Mouse (Mus musculus) stomach, embryonic 15.5 days (tissue): ENCODE data around the gene Barx1. TPM values are rescaled to one million over a fixed set of nuclear protein-coding genes. Genes with fewer than 3 reads are reported as not detected.

Experiments
- ATAC-seq: fragments of 200-750 bp; cut with Nextera tagmentation; 2 replicates; pipeline ENCODE4 v1.8.0; 2017; ENCODE audit warnings: low read depth, moderate number of reproducible peaks, moderate TSS enrichment; ENCODE audit not compliant: insufficient read depth, low FRiP score
- H3K27ac ChIP-seq: fragments of 300-500 bp; sonication (generic); 2 replicates; pipeline ENCODE4 v1.5.1; 2015; ENCODE audit warnings: mild to moderate bottlenecking, inconsistent platforms
- H3K27me3 ChIP-seq: fragments of 300-500 bp; sonication (generic); replicated peaks from 2 replicates; pipeline ENCODE4 v1.6.1; 2015; ENCODE audit warnings: inconsistent platforms
- H3K36me3 ChIP-seq: fragments of 300-500 bp; sonication (generic); 2 replicates; pipeline ENCODE4 v1.6.1; 2015; ENCODE audit warnings: inconsistent platforms
- H3K4me1 ChIP-seq: fragments of 300-500 bp; sonication (generic); 2 replicates; pipeline ENCODE4 v1.6.1; 2015; ENCODE audit warnings: inconsistent platforms
- H3K4me2 ChIP-seq: fragments of 300-500 bp; sonication (generic); 2 replicates; pipeline ENCODE4 v1.6.1; 2015; ENCODE audit warnings: mild to moderate bottlenecking, inconsistent platforms
- H3K4me3 ChIP-seq: fragments of 300-500 bp; sonication (generic); replicated peaks from 2 replicates; pipeline ENCODE4 v1.5.1; 2015; ENCODE audit warnings: inconsistent platforms
- H3K9ac ChIP-seq: fragments of 300-500 bp; sonication (generic); 2 replicates; pipeline ENCODE4 v1.6.1; 2015; ENCODE audit warnings: inconsistent platforms
- H3K9me3 ChIP-seq: fragments of 300-500 bp; sonication (generic); 2 replicates; pipeline ENCODE4 v1.6.1; 2016; ENCODE audit warnings: inconsistent platforms
- WGBS: fragments of 180-500 bp; shearing (Covaris S2); methylation state at CpG from one replicate; pipeline ENCODE4 v1.1.7; 2015; 5-methylcytosine and 5-hydroxymethylcytosine counted together
- polyA plus RNA-seq: library from polyadenylated mRNA; unstranded; fragments of >200 nt; fragmentation: Nextera tagmentation; extraction: Ambion mirVana; gene quantifications from 2 replicates; pipeline ENCODE4 v1.2.1, GENCODE M21; 2015

Gene Barx1
- 173 and 204 TPM in 2 replicates for polyA plus RNA-seq

- Histone ChIP-seq H3K4me3 (peak within 1 kb of the TSS; percentile 61), H3K36me3 (no peaks in the 10 kb centered on the region), H3K9me3 (no peaks in the 10 kb centered on the region), H3K4me1 (peaks cover 28% of the 10 kb centered on the region), H3K4me2 (peak within 1 kb of the TSS; percentile 62), H3K27ac (peak within 1 kb of the TSS; percentile 91), H3K27me3 (peaks cover 63% of the 10 kb centered on the region), H3K9ac (peak within 1 kb of the TSS; percentile 71)
- under 1% methylated on average over 62 of the region's 73 CpGs for WGBS
- peak; percentile 80 for ATAC-seq
These were observed at the start of gene Barx1 for GRCm38 (mm10) chr13:48662431-48663143. Barx1 (plus strand) TSS chr13:48662998.

GRCm38 (mm10) chr13:48614525-48614924 is 48.3 kb upstream of the Barx1 start:
- Histone ChIP-seq H3K4me2 (no peak overlapping the region), H3K4me3 (no peak overlapping the region), H3K27ac (no peak overlapping the region), H3K9me3 (peaks cover 3% of the 10 kb centered on the region; the same call in 1 of the 2 replicates), H3K4me1 (no peaks in the 10 kb centered on the region), H3K27me3 (no peaks in the 10 kb centered on the region), H3K36me3 (no peaks in the 10 kb centered on the region), H3K9ac (no peak overlapping the region)
- no peak for ATAC-seq
- 88% methylated on average over 2 of the region's 2 CpGs for WGBS

DNA sequence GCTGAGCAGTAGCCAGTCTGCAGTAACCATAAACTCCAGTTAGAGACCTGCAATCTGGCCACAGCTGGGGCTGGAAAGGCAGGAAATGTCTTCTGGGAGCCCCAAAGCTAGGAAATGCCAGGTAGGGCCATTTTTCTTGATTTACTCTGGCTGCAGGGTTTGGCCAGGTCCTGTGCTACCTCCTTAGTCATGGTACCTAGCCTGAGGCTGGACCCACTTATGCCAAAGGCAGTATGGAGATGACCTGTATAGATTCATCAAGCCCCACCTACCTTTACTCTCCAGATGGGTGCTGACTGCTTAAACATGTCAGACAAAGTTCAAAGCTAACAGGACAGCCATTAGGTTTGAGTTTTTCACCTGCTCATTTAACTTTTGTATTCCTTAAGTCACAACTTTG is 45.0 kb upstream of the Barx1 start:
- Histone ChIP-seq H3K4me3 (no peak overlapping the region), H3K9me3 (peaks cover 3% of the 10 kb centered on the region; the same call in 1 of the 2 replicates), H3K4me2 (no peak overlapping the region), H3K36me3 (no peaks in the 10 kb centered on the region), H3K9ac (no peak overlapping the region), H3K4me1 (no peaks in the 10 kb centered on the region), H3K27ac (no peak overlapping the region), H3K27me3 (no peaks in the 10 kb centered on the region)
- ATAC-seq = no peak

GRCm38 (mm10) chr13:48618890-48619289 is 43.9 kb upstream of the Barx1 start:
- H3K4me1 ChIP-seq = no peaks in the 10 kb centered on the region
- no peak overlapping the region for H3K27ac ChIP-seq
- H3K9ac ChIP-seq = no peak overlapping the region
- no peak overlapping the region for H3K4me2 ChIP-seq
- peaks cover 3% of the 10 kb centered on the region; the same call in 1 of the 2 replicates for H3K9me3 ChIP-seq
- H3K36me3 ChIP-seq = no peaks in the 10 kb centered on the region
- H3K4me3 ChIP-seq = no peak overlapping the region
- WGBS = 83% methylated on average over 4 of the region's 4 CpGs
- no peak for ATAC-seq
- no peaks in the 10 kb centered on the region for H3K27me3 ChIP-seq

DNA sequence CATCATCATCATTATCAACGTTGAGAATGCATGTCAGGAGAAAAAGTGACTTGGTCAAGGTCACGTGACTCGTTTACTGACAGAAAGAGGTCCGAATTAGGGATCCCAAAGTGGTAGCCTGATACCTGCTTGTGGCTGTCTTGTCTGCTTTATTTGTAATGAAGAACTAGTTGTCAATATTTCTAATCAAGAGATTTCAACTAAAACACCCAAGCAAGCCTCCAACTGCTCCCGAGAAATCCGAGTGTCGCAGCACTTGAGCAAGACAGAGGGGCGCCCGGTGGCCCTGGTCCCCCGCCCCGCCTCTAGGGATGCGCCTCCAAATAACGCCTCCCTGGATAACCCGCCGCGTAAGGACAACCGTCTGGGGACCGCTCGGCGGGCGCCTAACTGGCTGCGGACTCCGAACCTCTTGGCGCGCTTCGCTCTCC is 37.8 kb upstream of the Barx1 start:
- 2% methylated on average over 26 of the region's 26 CpGs for WGBS
- peak; percentile 57 for ATAC-seq

DNA sequence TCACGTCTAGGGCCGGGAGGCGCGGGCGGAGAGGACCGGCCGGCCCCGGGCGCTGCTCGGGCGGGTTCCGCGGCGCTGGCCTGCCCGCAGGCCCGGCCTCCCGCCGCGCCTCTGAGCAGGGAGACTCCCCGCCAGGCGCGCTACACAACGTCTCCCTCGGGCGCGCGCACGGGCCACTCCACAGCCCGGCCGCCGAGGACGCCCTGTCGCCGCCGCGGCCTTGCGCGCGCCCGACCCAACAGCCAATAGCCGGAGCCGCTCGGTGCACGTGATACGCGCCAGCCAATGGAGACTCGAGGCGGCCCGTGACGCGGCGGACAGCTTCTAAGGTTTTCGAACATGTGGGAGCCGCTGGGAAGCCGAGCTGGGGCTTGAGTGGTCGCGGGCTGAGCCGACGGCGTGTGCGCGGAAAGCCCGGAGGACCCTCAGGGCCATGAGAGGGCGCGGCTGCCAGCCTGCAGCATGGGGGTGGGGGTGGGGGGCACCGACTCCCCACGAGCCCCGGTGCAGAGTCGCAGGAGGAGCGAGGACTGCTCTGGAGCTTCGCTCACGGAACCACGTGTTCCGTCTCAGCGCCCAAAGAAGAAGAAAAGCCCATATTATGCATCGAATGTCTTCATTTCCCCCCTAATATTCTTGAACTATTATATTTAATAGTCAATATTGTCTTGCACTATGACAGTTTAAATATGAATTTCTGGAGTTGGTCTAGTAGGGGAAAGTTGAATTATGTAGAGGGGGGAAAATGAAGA is 37.2 kb upstream of the Barx1 start, which contains the start of gene Ptpdc1:
Ptpdc1 (minus strand) TSS at position 232 of the 752 bp plus-strand sequence.
- peak; percentile 98 for ATAC-seq
- WGBS = 1% methylated on average over 76 of the region's 76 CpGs
- no peaks in the 10 kb centered on the region for H3K9me3 ChIP-seq

More for the DNA sequence above, 37.8 kb upstream of the Barx1 start:
- Histone ChIP-seq H3K4me1 (no peaks in the 10 kb centered on the region), H3K9ac (peak overlapping the region; percentile 80), H3K27me3 (no peaks in the 10 kb centered on the region; the same call in 1 of the 2 replicates), H3K27ac (peak overlapping the region; percentile 79), H3K4me3 (peak overlapping the region; percentile 70), H3K9me3 (no peaks in the 10 kb centered on the region), H3K36me3 (no peaks in the 10 kb centered on the region), H3K4me2 (peak overlapping the region; percentile 93)

DNA sequence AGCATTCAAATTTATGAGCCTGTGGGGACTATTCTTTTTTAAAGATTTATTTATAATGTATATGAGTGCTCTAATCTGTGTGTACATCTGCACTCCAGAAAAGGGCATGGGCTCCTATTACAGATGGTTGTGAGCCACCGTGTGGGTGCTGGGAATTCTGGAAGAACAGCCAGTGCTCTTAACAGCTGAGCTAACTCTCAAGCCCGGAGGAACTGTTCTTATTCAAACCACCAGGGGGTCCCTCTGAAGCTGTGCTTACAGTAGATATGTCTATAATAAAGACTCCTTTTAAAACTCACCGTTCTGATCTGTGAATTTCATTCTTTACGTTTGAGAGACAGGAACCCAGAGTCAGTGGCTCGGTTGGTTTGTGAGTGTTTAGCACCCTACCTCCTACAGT is 31.1 kb upstream of the Barx1 start:
- Histone ChIP-seq H3K9ac (no peak overlapping the region), H3K4me3 (no peak overlapping the region), H3K4me2 (no peak overlapping the region), H3K4me1 (no peaks in the 10 kb centered on the region), H3K27me3 (no peaks in the 10 kb centered on the region; the same call in 1 of the 2 replicates), H3K9me3 (no peaks in the 10 kb centered on the region), H3K36me3 (no peaks in the 10 kb centered on the region), H3K27ac (no peak overlapping the region)
- WGBS = 70% methylated on average over 5 of the region's 5 CpGs
- no peak for ATAC-seq

More for the DNA sequence above, 37.2 kb upstream of the Barx1 start, which contains the start of gene Ptpdc1:
- Histone ChIP-seq H3K27me3 (no peaks in the 10 kb centered on the region; the same call in 1 of the 2 replicates), H3K4me1 (no peaks in the 10 kb centered on the region), H3K9ac (peak within 1 kb of the TSS; percentile 80), H3K4me3 (peak within 1 kb of the TSS; percentile 70), H3K27ac (peak within 1 kb of the TSS; percentile 79), H3K4me2 (peak within 1 kb of the TSS; percentile 93), H3K36me3 (no peaks in the 10 kb centered on the region)

- Histone ChIP-seq H3K36me3 (no peaks in the 10 kb centered on the region), H3K27me3 (no peaks in the 10 kb centered on the region), H3K4me2 (no peak overlapping the region), H3K27ac (no peak overlapping the region), H3K9me3 (no peaks in the 10 kb centered on the region), H3K4me1 (no peaks in the 10 kb centered on the region), H3K9ac (no peak overlapping the region), H3K4me3 (no peak overlapping the region)
- ATAC-seq = no peak
- WGBS = 55% methylated on average over 2 of the region's 2 CpGs
These were observed 25.1 kb upstream of the Barx1 start for GRCm38 (mm10) chr13:48637706-48638105.

DNA sequence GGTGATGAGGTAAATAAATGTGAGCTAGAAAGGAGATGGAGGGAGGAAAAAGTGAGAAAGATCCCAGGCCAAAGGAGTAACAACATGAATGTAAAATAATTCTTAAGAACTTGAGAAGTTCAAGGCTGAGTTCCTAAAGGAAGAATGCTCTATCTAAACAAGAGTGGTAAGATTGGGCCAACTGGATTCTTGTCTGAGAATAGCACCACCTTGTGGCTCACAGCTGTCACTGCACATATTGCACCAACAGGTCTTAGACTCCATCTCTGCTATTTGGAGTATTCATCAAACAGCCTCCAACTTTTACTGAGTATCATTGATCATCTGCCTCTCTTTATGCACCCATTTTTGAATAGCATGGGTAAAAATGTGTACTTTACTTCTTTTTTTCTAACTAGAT is 23.2 kb upstream of the Barx1 start:
- Histone ChIP-seq H3K4me3 (no peak overlapping the region), H3K27me3 (no peaks in the 10 kb centered on the region), H3K9me3 (no peaks in the 10 kb centered on the region), H3K27ac (no peak overlapping the region), H3K4me1 (no peaks in the 10 kb centered on the region), H3K4me2 (no peak overlapping the region), H3K9ac (no peak overlapping the region), H3K36me3 (no peaks in the 10 kb centered on the region)
- ATAC-seq = no peak

- no peak for ATAC-seq
- H3K4me1 ChIP-seq = no peaks in the 10 kb centered on the region
- 68% methylated on average over 6 of the region's 6 CpGs for WGBS
- H3K9ac ChIP-seq = no peak overlapping the region
- no peak overlapping the region for H3K4me2 ChIP-seq
- H3K27me3 ChIP-seq = no peaks in the 10 kb centered on the region
- H3K36me3 ChIP-seq = no peaks in the 10 kb centered on the region
- no peaks in the 10 kb centered on the region for H3K9me3 ChIP-seq
- H3K27ac ChIP-seq = no peak overlapping the region
- H3K4me3 ChIP-seq = no peak overlapping the region
These were observed 19.7 kb upstream of the Barx1 start for GRCm38 (mm10) chr13:48643072-48643471.

GRCm38 (mm10) chr13:48643991-48644390 is 18.8 kb upstream of the Barx1 start:
- WGBS = 85% methylated on average over 3 of the region's 3 CpGs
- H3K4me1 ChIP-seq = no peaks in the 10 kb centered on the region
- ATAC-seq = no peak

DNA sequence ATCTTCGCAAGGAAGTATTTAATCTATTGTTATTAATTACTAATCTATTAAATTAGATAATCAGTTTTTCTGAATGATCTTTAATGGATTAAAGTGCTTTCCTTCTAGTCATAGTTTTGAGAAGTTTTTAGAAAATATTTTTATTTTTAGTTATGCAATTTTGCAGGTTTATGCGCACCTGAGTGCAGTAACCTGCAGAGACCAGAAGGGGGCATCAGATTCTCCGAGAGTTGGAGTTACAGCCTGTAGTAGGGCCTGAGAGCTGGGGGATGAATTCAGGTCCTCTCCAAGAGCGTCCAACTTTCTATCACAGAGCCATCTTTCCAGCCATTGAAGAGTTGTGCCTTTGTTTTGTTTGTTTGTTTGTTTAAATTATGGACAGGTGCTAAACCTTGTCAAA is 16.1 kb upstream of the Barx1 start:
- no peak for ATAC-seq
- WGBS = 89% methylated on average over 4 of the region's 4 CpGs

More at GRCm38 (mm10) chr13:48643991-48644390, 18.8 kb upstream of the Barx1 start:
- H3K4me2 ChIP-seq = no peak overlapping the region
- no peaks in the 10 kb centered on the region for H3K9me3 ChIP-seq
- H3K36me3 ChIP-seq = no peaks in the 10 kb centered on the region
- H3K27ac ChIP-seq = no peak overlapping the region
- no peaks in the 10 kb centered on the region for H3K27me3 ChIP-seq
- H3K4me3 ChIP-seq = no peak overlapping the region
- H3K9ac ChIP-seq = no peak overlapping the region

More for the DNA sequence above, 16.1 kb upstream of the Barx1 start:
- H3K36me3 ChIP-seq = no peaks in the 10 kb centered on the region
- no peaks in the 10 kb centered on the region for H3K9me3 ChIP-seq
- no peaks in the 10 kb centered on the region for H3K27me3 ChIP-seq
- no peak overlapping the region for H3K4me2 ChIP-seq
- H3K27ac ChIP-seq = no peak overlapping the region
- no peaks in the 10 kb centered on the region for H3K4me1 ChIP-seq
- H3K9ac ChIP-seq = no peak overlapping the region
- no peak overlapping the region for H3K4me3 ChIP-seq
